Mouse (Mus musculus) Patski (cell line): ENCODE measurements around the gene Pidd1. TPM values are rescaled to one million over a fixed set of nuclear protein-coding genes. Genes with fewer than 3 reads are reported as not detected.
A peak's percentile ranks its signal among the peaks of the same experiment; 100 is the strongest.
"Not testable (repeated sequence)": the region's sequence is repeated elsewhere in the genome, so short reads cannot be mapped to it uniquely, and the experiment has no call there.

Source experiments
- ATAC-seq: fragments of 100-300 bp; one replicate; pipeline ENCODE4 v1.8.0; 2021
- CTCF ChIA-PET: fragments of 350-600 bp; sonication (Branson Sonifier 250); formaldehyde crosslinking; loops from one replicate; lab custom pipeline; 2022; ENCODE audit warnings: inconsistent platforms; lab: Charles Lee
- POLR2A ChIA-PET: fragments of 350-600 bp; sonication (Branson Sonifier 250); formaldehyde crosslinking; loops from one replicate; lab custom pipeline; 2022; ENCODE audit warnings: antibody characterized with exemption, inconsistent platforms; lab: Charles Lee
- DNase-seq: peaks from one replicate; pipeline ENCODE4 v3.0.0-alpha.2; 2011; ENCODE audit warnings: low read depth, low spot score
- H3K27me3 ChIP-seq: fragments of 371-371 bp; one replicate; pipeline ENCODE4 v1.5.1; 2021
- CTCF ChIP-seq: fragments of 100-300 bp; IDR thresholded peaks from one replicate; pipeline ENCODE4 v1.5.1; 2021
- in situ Hi-C: fragments of 300-500 bp; cut with MboI; formaldehyde crosslinking; loops from 3 replicates; pipeline ENCODE4 v1.11.1; 2018; ENCODE audit warnings: low pct_unique_long_range_greater_than_20kb, mixed read lengths
- polyA plus RNA-seq: library from polyadenylated mRNA; unstranded; gene quantifications from one replicate; pipeline ENCODE4 v1.2.3, GENCODE M21; 2021

Gene Pidd1
- polyA plus RNA-seq, 1 experiment from 2014 or later = 4.9 TPM

DNA sequence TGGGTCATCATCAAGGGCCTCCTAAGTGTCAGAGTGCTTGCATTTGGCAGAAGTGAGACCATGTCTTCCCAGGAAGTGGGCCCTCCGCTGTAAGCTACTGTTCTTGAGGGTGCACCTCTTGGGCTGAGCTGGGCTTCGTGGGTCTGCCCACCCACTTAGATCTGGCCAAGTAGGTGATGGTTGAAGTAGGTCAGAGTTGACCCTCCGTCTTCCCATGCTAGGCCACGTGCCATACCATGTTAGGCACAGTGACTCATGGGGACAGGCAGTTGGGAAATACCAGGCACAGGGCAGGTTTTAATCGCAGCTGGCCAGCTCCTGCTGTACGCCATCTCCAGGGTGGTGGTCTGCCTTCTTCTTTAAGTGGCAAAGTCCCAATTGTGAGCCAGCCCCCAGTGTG lies 12.9 kb upstream of the Pidd1 start:
- DNase-seq (no peak), ATAC-seq (no peak)
- CTCF ChIA-PET = interaction anchor here (0.9 to 1.7 kb wide), 4 partner anchors 10 to 96 kb away, joined by 3 to 6 read pairs (median 4); partner anchors contain the start of gene Cd151
- H3K27me3 ChIP-seq = no peaks in the 10 kb centered on the region
- POLR2A ChIA-PET = interaction anchor here (0.6 to 6.5 kb wide), 5 partner anchors 9 to 100 kb away, joined by 3 to 47 read pairs (median 3); partner anchors contain the start of gene Cd151
- in situ Hi-C loops = loop anchor here (25.0 kb wide), 1 partner anchor 931 kb away; the partner anchor contains the start of genes Ctsd and Gm49369
- no peak for TF ChIP-seq CTCF

GRCm38 (mm10) chr7:141455610-141456314 lies 11.9 kb upstream of the Pidd1 start:
- CTCF ChIA-PET = interaction anchor here (1.1 to 1.3 kb wide), 2 partner anchors 14 to 17 kb away, joined by 3 read pairs; no protein-coding TSS in a partner anchor
- no peak for DNase-seq
- TF ChIP-seq CTCF = no peak
- ATAC-seq = peak; percentile 29
- in situ Hi-C loops = loop anchor here (25.0 kb wide), 1 partner anchor 932 kb away; the partner anchor contains the start of genes Ctsd and Gm49369
- H3K27me3 ChIP-seq = no peaks in the 10 kb centered on the region
- POLR2A ChIA-PET = interaction anchor here (1.2 to 6.5 kb wide), 5 partner anchors 9 to 24 kb away, joined by 3 to 47 read pairs (median 4); partner anchors contain the start of gene Cd151

GRCm38 (mm10) chr7:141454967-141455551 lies 11.2 kb upstream of the Pidd1 start, which contains the start of gene Pnpla2:
Gene Pnpla2 (plus strand): TSS chr7:141455198.
- ChIA-PET POLR2A (interaction anchor here (0.9 to 6.5 kb wide), 4 partner anchors 13 to 25 kb away, joined by 3 to 47 read pairs (median 4); partner anchors contain the start of gene Cd151), CTCF (interaction anchor here (1.1 to 1.3 kb wide), 2 partner anchors 14 to 17 kb away, joined by 3 read pairs; no protein-coding TSS in a partner anchor)
- peak; percentile 77 for ATAC-seq
- no peaks in the 10 kb centered on the region for H3K27me3 ChIP-seq
- TF ChIP-seq CTCF = no peak
- no peak for DNase-seq
- in situ Hi-C loops = loop anchor here (5.0 to 25.0 kb wide), 2 partner anchors 43 to 932 kb away; partner anchors contain the start of genes Ctsd, Gatd1 and Gm49369

GRCm38 (mm10) chr7:141453636-141454035 lies 9.8 kb upstream of the Pidd1 start:
- POLR2A ChIA-PET = interaction anchor here (0.9 to 6.5 kb wide), 2 partner anchors 14 to 15 kb away, joined by 4 to 47 read pairs; partner anchors contain the start of gene Cd151

DNA sequence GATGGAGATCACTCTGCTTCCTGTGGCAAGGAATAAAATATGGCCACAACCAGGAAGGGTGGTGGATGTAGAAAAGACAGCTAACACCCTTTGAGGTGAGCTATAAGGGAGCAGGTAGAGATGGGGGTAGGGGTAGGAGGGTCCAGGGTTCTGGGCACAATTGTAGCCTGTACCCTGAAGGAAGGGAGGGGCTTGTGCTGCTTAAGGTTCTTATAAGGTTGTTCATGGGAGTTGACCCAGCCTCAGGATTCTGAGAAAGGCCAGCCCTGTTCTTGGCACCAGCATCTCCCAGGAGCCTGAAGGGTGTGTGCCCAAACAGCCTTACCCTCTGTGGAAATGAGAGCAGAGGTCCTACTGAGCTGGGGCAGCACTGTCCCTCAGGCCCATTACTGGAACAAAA lies 8.1 kb upstream of the Pidd1 start:
- in situ Hi-C loops = loop anchor here (5.0 to 25.0 kb wide), 2 partner anchors 40 to 935 kb away; partner anchors contain the start of genes Ctsd, Gatd1 and Gm49369

More at GRCm38 (mm10) chr7:141453636-141454035, 9.8 kb upstream of the Pidd1 start:
- H3K27me3 ChIP-seq = no peaks in the 10 kb centered on the region
- ATAC-seq = no peak
- CTCF ChIA-PET = interaction anchor here (1.3 to 3.4 kb wide), 2 partner anchors 15 to 17 kb away, joined by 3 to 11 read pairs; no protein-coding TSS in a partner anchor
- DNase-seq = no peak
- in situ Hi-C loops = loop anchor here (5.0 to 25.0 kb wide), 2 partner anchors 41 to 934 kb away; partner anchors contain the start of genes Ctsd, Gatd1 and Gm49369
- TF ChIP-seq CTCF = no peak

DNA sequence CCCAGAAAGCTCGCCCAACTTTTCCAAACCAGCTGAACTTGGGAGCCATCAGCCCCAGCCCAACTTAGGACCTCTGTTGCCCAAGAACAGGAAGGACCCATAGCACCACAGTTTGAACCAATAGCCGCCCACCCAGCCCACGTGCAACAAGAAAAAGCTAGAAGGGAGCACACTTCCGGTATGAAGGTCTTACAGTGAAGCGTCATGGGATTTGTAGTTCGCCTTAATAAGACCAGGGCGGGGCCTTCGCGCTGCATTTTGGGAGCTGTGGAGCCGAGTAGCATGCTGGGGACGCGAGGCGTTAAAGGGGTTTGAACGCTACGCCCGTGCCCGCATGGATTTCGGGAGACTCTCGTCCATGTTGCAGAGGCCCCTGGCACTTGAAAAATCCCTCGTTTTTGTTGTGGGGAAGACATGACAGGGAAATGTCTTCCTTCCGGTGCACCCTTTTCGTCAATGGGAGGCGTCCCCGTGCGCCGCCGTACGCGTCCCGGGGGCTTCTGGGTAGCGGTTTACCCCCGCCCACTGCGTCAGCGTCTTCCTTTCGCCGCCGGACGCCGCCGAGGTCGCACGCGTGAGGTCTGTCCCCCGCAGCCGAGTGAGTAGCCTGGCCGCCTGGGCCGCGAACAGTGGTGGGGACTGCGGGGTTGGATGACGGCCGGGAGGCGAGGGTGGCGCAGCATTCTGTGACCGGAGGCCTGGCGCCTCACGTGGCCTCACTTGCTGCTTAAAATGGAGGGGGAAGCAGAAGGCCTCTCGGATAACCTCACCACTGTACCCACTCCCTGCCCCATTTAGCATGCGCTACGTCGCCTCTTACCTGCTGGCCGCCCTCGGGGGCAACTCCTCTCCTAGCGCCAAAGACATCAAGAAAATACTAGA lies 3.5 kb upstream of the Pidd1 start, which contains the start of gene Rplp2:
Gene Rplp2 (plus strand): TSS at position 261 of the 882 bp plus-strand sequence.
- ChIA-PET POLR2A (interaction anchor here (0.8 to 1.1 kb wide), 2 partner anchors 9 to 21 kb away, joined by 3 read pairs; no protein-coding TSS in a partner anchor), CTCF (interaction anchor here (1.4 kb wide), 1 partner anchor 39 kb away, joined by 3 read pairs; no protein-coding TSS in a partner anchor)
- H3K27me3 ChIP-seq = no peaks in the 10 kb centered on the region
- no peak for DNase-seq
- in situ Hi-C loops = no loop called here
- no peak for TF ChIP-seq CTCF
- ATAC-seq = peak; percentile 74

More for the DNA sequence above, 8.1 kb upstream of the Pidd1 start:
- ChIA-PET CTCF (interaction anchor here (1.3 to 3.4 kb wide), 2 partner anchors 17 to 29 kb away, joined by 3 to 11 read pairs; no protein-coding TSS in a partner anchor), POLR2A (no interaction called here)
- no peak for TF ChIP-seq CTCF
- DNase-seq = no peak
- no peak for ATAC-seq
- no peaks in the 10 kb centered on the region for H3K27me3 ChIP-seq

- in situ Hi-C loops, CTCF ChIA-PET, ATAC-seq, H3K27me3 ChIP-seq, DNase-seq: not testable (repeated sequence)
- POLR2A ChIA-PET = interaction anchor here (0.8 to 1.1 kb wide), 2 partner anchors 10 to 22 kb away, joined by 3 read pairs; no protein-coding TSS in a partner anchor
These were observed 2.5 kb upstream of the Pidd1 start for GRCm38 (mm10) chr7:141446374-141446773.

- ChIA-PET CTCF (interaction anchor here (1.2 to 2.1 kb wide), 5 partner anchors 14 to 101 kb away, joined by 3 to 11 read pairs (median 4); partner anchors contain the start of genes Cend1 and Gatd1), POLR2A (interaction anchor here (1.4 kb wide), 1 partner anchor 34 kb away, joined by 3 read pairs; no protein-coding TSS in a partner anchor)
- in situ Hi-C loops = no loop called here
- no peak for TF ChIP-seq CTCF
- ATAC-seq (peak; percentile 28), DNase-seq (no peak)
- H3K27me3 ChIP-seq = no peaks in the 10 kb centered on the region
These were observed 574 bp downstream of the Pidd1 start for GRCm38 (mm10) chr7:141443081-141443821.
